Mouse (Mus musculus): ENCODE data around the gene Plod1. TPM values are rescaled to one million over a fixed set of nuclear protein-coding genes. Genes with fewer than 3 reads are reported as not detected.
"Not testable (repeated sequence)": the region's sequence is repeated elsewhere in the genome, so short reads cannot be mapped to it uniquely, and the experiment has no call there.

The Plod1 gene
- polyA plus RNA-seq, 1 experiment from 2014 or later: 56.4 TPM

- Histone ChIP-seq H3K27me3 (ENCODE audit: control insufficient read depth, insufficient read depth, low read length) (no peaks in the 10 kb centered on the region), H3K4me2 (ENCODE audit: low read depth, low read length) (peak overlapping the region; percentile 90), H3K4me3 (replicated peaks; ENCODE audit: low read length) (peak overlapping the region; percentile 74), H3K9ac (ENCODE audit: low read length) (peak overlapping the region; percentile 80), H3K36me3 (ENCODE audit: control insufficient read depth, insufficient read depth, low read length) (peaks cover 20% of the 10 kb centered on the region), H3K9me3 (replicated peaks; ENCODE audit: control insufficient read depth, low read length) (no peaks in the 10 kb centered on the region; the same call in 1 of the 2 replicates), H3K4me1 (ENCODE audit: control insufficient read depth, insufficient read depth, low read length) (peaks cover 20% of the 10 kb centered on the region), H3K27ac (ENCODE audit: low read length) (peak overlapping the region; percentile 60; the same call in 1 of the 2 replicates)
- no peak for ATAC-seq (ENCODE audit: insufficient read depth, low FRiP score)
- 8% methylated on average over 5 of the region's 5 CpGs for WGBS
Measured at GRCm38 (mm10) chr4:147869238-147869637, 67.3 kb downstream of the Plod1 start.

- under 1% methylated on average over 30 of the region's 30 CpGs for WGBS
- H3K4me1 ChIP-seq (ENCODE audit: control insufficient read depth, insufficient read depth, low read length): peaks cover 20% of the 10 kb centered on the region
- H3K36me3 ChIP-seq (ENCODE audit: control insufficient read depth, insufficient read depth, low read length): peaks cover 20% of the 10 kb centered on the region
- H3K27me3 ChIP-seq (ENCODE audit: control insufficient read depth, insufficient read depth, low read length): no peaks in the 10 kb centered on the region
- H3K9me3 ChIP-seq (replicated peaks; ENCODE audit: control insufficient read depth, low read length): no peaks in the 10 kb centered on the region; the same call in 1 of the 2 replicates
- peak within 1 kb of the TSS; percentile 90 for H3K4me2 ChIP-seq (ENCODE audit: low read depth, low read length)
- peak within 1 kb of the TSS; percentile 86 for H3K9ac ChIP-seq (ENCODE audit: low read length)
- peak within 1 kb of the TSS; percentile 78 for H3K27ac ChIP-seq (ENCODE audit: low read length)
- H3K4me3 ChIP-seq (replicated peaks; ENCODE audit: low read length): peak within 1 kb of the TSS; percentile 74
- ATAC-seq (ENCODE audit: insufficient read depth, low FRiP score): peak; percentile 98
Measured at GRCm38 (mm10) chr4:147868450-147869031, 68.0 kb downstream of the Plod1 start, which contains the start of the genes Miip and Fv1. TSS of gene Miip (minus strand) at chr4:147868816. TSS of gene Fv1 (plus strand) at chr4:147868979.

- ATAC-seq (ENCODE audit: insufficient read depth, low FRiP score): no peak
- H3K36me3 ChIP-seq (ENCODE audit: control insufficient read depth, insufficient read depth, low read length): peaks cover 19% of the 10 kb centered on the region
- H3K4me1 ChIP-seq (ENCODE audit: control insufficient read depth, insufficient read depth, low read length): peaks cover 20% of the 10 kb centered on the region
Measured at GRCm38 (mm10) chr4:147867563-147868449, 68.8 kb downstream of the Plod1 start.

GRCm38 (mm10) chr4:147866793-147867192 lies 69.8 kb downstream of the Plod1 start:
- not testable (repeated sequence) for H3K9ac ChIP-seq (ENCODE audit: low read length); H3K27ac ChIP-seq (ENCODE audit: low read length); H3K9me3 ChIP-seq (replicated peaks; ENCODE audit: control insufficient read depth, low read length); H3K4me2 ChIP-seq (ENCODE audit: low read depth, low read length); H3K4me3 ChIP-seq (replicated peaks; ENCODE audit: low read length); ATAC-seq (ENCODE audit: insufficient read depth, low FRiP score); H3K27me3 ChIP-seq (ENCODE audit: control insufficient read depth, insufficient read depth, low read length)
- H3K4me1 ChIP-seq (ENCODE audit: control insufficient read depth, insufficient read depth, low read length): peaks cover 20% of the 10 kb centered on the region
- 48% methylated on average over 3 of the region's 3 CpGs for WGBS
- H3K36me3 ChIP-seq (ENCODE audit: control insufficient read depth, insufficient read depth, low read length): peaks cover 14% of the 10 kb centered on the region

More at GRCm38 (mm10) chr4:147867563-147868449, 68.8 kb downstream of the Plod1 start:
- H3K9ac ChIP-seq (ENCODE audit: low read length): peak overlapping the region; percentile 86
- H3K27me3 ChIP-seq (ENCODE audit: control insufficient read depth, insufficient read depth, low read length): no peaks in the 10 kb centered on the region
- peak overlapping the region; percentile 74 for H3K4me3 ChIP-seq (replicated peaks; ENCODE audit: low read length)
- peak overlapping the region; percentile 70 for H3K4me2 ChIP-seq (ENCODE audit: low read depth, low read length)
- peak overlapping the region; percentile 78 for H3K27ac ChIP-seq (ENCODE audit: low read length)
- WGBS: 3% methylated on average over 22 of the region's 22 CpGs
- H3K9me3 ChIP-seq (replicated peaks; ENCODE audit: control insufficient read depth, low read length): no peaks in the 10 kb centered on the region; the same call in 1 of the 2 replicates

GRCm38 (mm10) chr4:147866056-147866455 lies 70.5 kb downstream of the Plod1 start:
- WGBS: 96% methylated on average over 9 of the region's 9 CpGs
- no peaks in the 10 kb centered on the region for H3K27me3 ChIP-seq (ENCODE audit: control insufficient read depth, insufficient read depth, low read length)
- no peak for ATAC-seq (ENCODE audit: insufficient read depth, low FRiP score)
- no peak overlapping the region for H3K27ac ChIP-seq (ENCODE audit: low read length)
- peaks cover 21% of the 10 kb centered on the region for H3K36me3 ChIP-seq (ENCODE audit: control insufficient read depth, insufficient read depth, low read length)
- H3K4me2 ChIP-seq (ENCODE audit: low read depth, low read length): no peak overlapping the region
- H3K9me3 ChIP-seq (replicated peaks; ENCODE audit: control insufficient read depth, low read length): no peaks in the 10 kb centered on the region; the same call in 1 of the 2 replicates
- peaks cover 20% of the 10 kb centered on the region for H3K4me1 ChIP-seq (ENCODE audit: control insufficient read depth, insufficient read depth, low read length)
- H3K4me3 ChIP-seq (replicated peaks; ENCODE audit: low read length): no peak overlapping the region
- H3K9ac ChIP-seq (ENCODE audit: low read length): no peak overlapping the region

GRCm38 (mm10) chr4:147865651-147866050 lies 70.9 kb downstream of the Plod1 start:
- ATAC-seq (ENCODE audit: insufficient read depth, low FRiP score): no peak
- Histone ChIP-seq H3K27ac (ENCODE audit: low read length) (no peak overlapping the region), H3K36me3 (ENCODE audit: control insufficient read depth, insufficient read depth, low read length) (peaks cover 24% of the 10 kb centered on the region), H3K9me3 (replicated peaks; ENCODE audit: control insufficient read depth, low read length) (no peaks in the 10 kb centered on the region; the same call in 1 of the 2 replicates), H3K4me2 (ENCODE audit: low read depth, low read length) (no peak overlapping the region), H3K4me3 (replicated peaks; ENCODE audit: low read length) (no peak overlapping the region), H3K9ac (ENCODE audit: low read length) (no peak overlapping the region), H3K27me3 (ENCODE audit: control insufficient read depth, insufficient read depth, low read length) (no peaks in the 10 kb centered on the region), H3K4me1 (ENCODE audit: control insufficient read depth, insufficient read depth, low read length) (peaks cover 20% of the 10 kb centered on the region)
- 94% methylated on average over 6 of the region's 6 CpGs for WGBS

GRCm38 (mm10) chr4:147862051-147862450 lies 74.5 kb downstream of the Plod1 start:
- no peak overlapping the region for H3K27ac ChIP-seq (ENCODE audit: low read length)
- H3K9me3 ChIP-seq (replicated peaks; ENCODE audit: control insufficient read depth, low read length): no peaks in the 10 kb centered on the region
- no peak for ATAC-seq (ENCODE audit: insufficient read depth, low FRiP score)
- no peak overlapping the region for H3K4me2 ChIP-seq (ENCODE audit: low read depth, low read length)
- H3K27me3 ChIP-seq (ENCODE audit: control insufficient read depth, insufficient read depth, low read length): no peaks in the 10 kb centered on the region
- peaks cover 24% of the 10 kb centered on the region for H3K36me3 ChIP-seq (ENCODE audit: control insufficient read depth, insufficient read depth, low read length)
- WGBS: 91% methylated on average over 3 of the region's 3 CpGs
- no peak overlapping the region for H3K4me3 ChIP-seq (replicated peaks; ENCODE audit: low read length)
- H3K4me1 ChIP-seq (ENCODE audit: control insufficient read depth, insufficient read depth, low read length): no peaks in the 10 kb centered on the region
- H3K9ac ChIP-seq (ENCODE audit: low read length): no peak overlapping the region

All from stomach, embryonic 16.5 days (tissue).